Mouse (Mus musculus) midbrain, embryonic 10.5 days (tissue): ENCODE measurements around the gene Tmc5. TPM values are rescaled to one million over a fixed set of nuclear protein-coding genes. Genes with fewer than 3 reads are reported as not detected.

ENCODE experiments used
- DNase-seq: peaks from one replicate; pipeline ENCODE4 v3.0.0-alpha.2; 2017; ENCODE audit warnings: low spot score
- H3K27ac ChIP-seq: fragments of 300-500 bp; sonication (generic); replicated peaks from 2 replicates; pipeline ENCODE4 v1.5.1; 2016; ENCODE audit warnings: mild to moderate bottlenecking
- H3K27me3 ChIP-seq: fragments of 300-500 bp; sonication (generic); 2 replicates; pipeline ENCODE4 v1.6.1; 2016; ENCODE audit warnings: low read depth, mild to moderate bottlenecking; ENCODE audit not compliant: poor library complexity, severe bottlenecking
- H3K36me3 ChIP-seq: fragments of 300-500 bp; sonication (generic); 2 replicates; pipeline ENCODE4 v1.6.1; 2016; ENCODE audit warnings: mild to moderate bottlenecking, moderate library complexity
- H3K4me1 ChIP-seq: fragments of 300-500 bp; sonication (generic); 2 replicates; pipeline ENCODE4 v1.6.1; 2016
- H3K4me3 ChIP-seq: fragments of 300-500 bp; sonication (generic); 2 replicates; pipeline ENCODE4 v1.5.1; 2016; ENCODE audit warnings: mild to moderate bottlenecking, moderate library complexity
- H3K9me3 ChIP-seq: fragments of 300-500 bp; sonication (generic); replicated peaks from 2 replicates; pipeline ENCODE4 v1.6.1; 2016; ENCODE audit warnings: mild to moderate bottlenecking
- WGBS: fragments of 180-500 bp; shearing (Covaris S2); methylation state at CpG from one replicate; pipeline ENCODE4 v1.1.7; 2016; 5-methylcytosine and 5-hydroxymethylcytosine counted together
- polyA plus RNA-seq: library from polyadenylated mRNA; unstranded; fragments of >200 nt; fragmentation: Nextera tagmentation; extraction: Ambion mirVana; gene quantifications from 2 replicates; pipeline ENCODE4 v1.2.1, GENCODE M21; 2016

Tmc5 gene
- polyA plus RNA-seq, 1 experiment from 2014 or later = 0.19 TPM

DNA sequence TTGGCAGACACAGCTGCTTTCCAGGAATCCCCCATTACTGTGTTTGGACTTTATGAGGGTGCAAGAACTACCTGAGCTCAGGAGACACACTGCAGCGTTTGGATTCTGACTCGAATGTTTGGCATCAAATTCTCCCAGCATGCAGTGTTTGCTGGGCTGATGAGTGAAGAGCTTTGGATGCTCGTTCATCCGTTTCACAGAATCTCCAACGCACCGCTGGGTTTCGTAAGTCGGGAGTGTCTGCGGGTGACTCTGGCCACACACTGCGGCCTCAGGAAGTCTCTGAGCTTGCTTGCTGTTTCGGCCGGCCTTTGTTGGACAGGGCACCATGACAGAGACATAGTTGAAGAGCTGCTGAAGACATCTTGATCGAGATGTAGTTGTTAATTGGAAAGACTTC lies 17.0 kb downstream of the Tmc5 start:
- H3K36me3 ChIP-seq = no peaks in the 10 kb centered on the region
- no peak overlapping the region for H3K4me3 ChIP-seq
- no peaks in the 10 kb centered on the region for H3K27me3 ChIP-seq
- H3K9me3 ChIP-seq = no peaks in the 10 kb centered on the region
- H3K4me1 ChIP-seq = peaks cover 8% of the 10 kb centered on the region
- peak; percentile 21 for DNase-seq
- no peak overlapping the region for H3K27ac ChIP-seq
- WGBS = 45% methylated on average over 13 of the region's 13 CpGs

DNA sequence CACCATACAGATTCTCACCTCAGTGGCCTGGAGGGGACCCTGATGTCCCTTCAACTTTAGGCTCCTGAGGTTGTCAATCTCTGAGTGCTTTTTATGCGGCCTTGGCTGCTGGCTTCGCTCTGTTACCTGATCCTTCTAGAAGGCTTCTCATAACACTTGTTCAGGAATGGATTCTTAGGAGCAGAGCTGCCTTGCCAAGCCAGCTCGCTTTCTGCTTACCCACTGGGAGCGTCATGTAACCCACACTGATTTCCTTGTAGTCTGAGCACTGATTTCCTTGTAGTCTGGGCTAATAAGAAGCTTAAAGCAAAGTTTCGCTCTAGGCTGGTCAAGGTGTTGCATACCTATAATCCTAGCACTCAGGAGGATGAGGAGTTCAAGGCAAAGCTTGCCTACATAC lies 21.0 kb downstream of the Tmc5 start:
- Histone ChIP-seq H3K27ac (no peak overlapping the region), H3K4me3 (no peak overlapping the region), H3K4me1 (peaks cover 8% of the 10 kb centered on the region; the same call in 1 of the 2 replicates), H3K36me3 (no peaks in the 10 kb centered on the region), H3K27me3 (no peaks in the 10 kb centered on the region), H3K9me3 (no peaks in the 10 kb centered on the region)
- no peak for DNase-seq
- 91% methylated on average over 5 of the region's 5 CpGs for WGBS

DNA sequence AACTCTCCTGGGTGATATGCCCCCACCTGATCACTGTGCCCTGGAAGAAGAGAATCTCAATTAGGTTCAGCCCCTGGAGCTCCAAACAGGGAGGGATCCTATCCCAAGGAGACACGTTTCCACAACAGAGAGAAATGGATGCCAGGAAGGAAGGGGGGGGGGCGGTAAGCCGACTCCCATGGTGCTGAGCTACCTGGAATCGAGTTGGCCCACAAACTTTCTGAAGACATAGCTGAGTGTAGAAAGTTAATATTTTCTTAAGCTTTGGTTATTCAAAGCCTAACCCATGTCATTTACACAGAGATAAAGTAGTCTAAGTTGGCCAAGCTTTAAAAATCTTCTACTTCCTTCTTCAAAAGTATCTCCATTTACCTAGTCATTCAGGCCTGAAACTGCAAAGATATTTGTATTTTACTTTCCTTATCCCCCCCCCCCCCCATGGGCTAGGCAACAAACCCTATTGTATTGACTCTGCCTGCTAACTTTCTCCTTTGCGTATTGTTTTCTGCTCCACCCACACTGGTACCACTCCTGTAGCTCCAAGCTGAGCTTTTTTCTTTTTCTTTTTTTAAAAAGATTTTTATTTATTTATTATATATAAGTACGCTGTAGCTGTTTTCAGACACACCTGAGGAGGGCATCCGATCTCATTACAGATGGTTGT lies 23.3 kb downstream of the Tmc5 start:
- Histone ChIP-seq H3K9me3 (no peaks in the 10 kb centered on the region), H3K36me3 (no peaks in the 10 kb centered on the region), H3K27ac (no peak overlapping the region), H3K4me3 (no peak overlapping the region), H3K27me3 (no peaks in the 10 kb centered on the region), H3K4me1 (no peaks in the 10 kb centered on the region)
- no peak for DNase-seq
- 85% methylated on average over 7 of the region's 7 CpGs for whole genome bisulfite sequencing

DNA sequence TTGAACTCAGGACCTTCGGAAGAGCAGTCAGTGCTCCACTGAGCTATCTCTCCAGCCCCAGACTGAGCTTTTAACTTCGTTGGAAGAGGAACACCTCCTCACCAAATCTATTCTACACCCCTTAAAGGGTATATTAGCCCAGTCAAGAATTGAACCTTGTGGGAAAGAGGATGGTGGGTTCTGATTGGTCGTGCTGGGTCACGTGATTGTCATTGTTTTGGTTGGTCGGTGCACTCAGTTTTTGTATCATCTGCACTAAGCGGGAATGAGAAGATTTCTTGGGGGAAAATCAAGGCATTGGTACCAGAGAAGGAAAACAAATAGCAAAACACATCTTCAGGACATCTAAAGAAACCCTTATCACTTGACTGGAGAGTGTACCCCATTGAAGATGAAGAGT lies 24.0 kb downstream of the Tmc5 start:
- no peak overlapping the region for H3K4me3 ChIP-seq
- DNase-seq = no peak
- H3K27me3 ChIP-seq = no peaks in the 10 kb centered on the region
- no peaks in the 10 kb centered on the region for H3K4me1 ChIP-seq
- no peaks in the 10 kb centered on the region for H3K9me3 ChIP-seq
- 79% methylated on average over 6 of the region's 6 CpGs for WGBS
- H3K36me3 ChIP-seq = no peaks in the 10 kb centered on the region
- no peak overlapping the region for H3K27ac ChIP-seq

DNA sequence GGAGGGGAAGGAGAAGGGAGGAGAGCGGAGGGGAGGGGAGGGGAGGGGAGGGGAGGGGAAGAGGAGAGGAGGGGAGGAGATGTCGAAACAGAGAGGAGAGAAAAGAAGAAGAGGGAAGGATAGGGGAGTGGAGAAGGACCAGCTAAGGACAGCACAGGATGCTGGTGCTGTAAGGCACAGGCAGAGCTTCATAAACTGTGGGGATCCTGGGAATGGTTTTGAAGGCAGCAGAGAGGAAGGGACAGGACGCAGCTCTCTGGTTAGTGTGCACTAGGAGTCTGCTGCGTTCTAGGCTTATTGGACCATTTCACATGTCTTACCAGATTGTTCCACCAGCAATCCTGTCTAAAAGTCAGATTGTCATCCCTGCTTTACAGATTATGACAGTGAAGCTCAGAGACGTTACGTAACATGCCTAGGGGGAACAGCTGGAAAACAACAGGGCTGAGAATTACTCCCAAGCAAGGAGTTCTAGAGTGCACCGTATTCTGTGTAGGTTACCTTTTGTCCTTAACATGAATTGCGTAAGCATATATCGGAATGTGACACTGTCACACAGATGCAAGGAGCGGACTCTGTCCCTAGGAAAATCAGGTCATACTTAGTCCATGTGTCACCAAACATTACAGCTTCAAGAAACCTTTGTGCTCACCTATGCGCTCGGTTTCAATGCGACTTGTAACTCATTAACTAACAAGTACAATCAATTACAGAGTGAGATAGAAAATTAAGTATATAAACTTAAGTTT lies 30.6 kb downstream of the Tmc5 start:
- WGBS = 83% methylated on average over 12 of the region's 13 CpGs
- Histone ChIP-seq H3K27me3 (no peaks in the 10 kb centered on the region), H3K36me3 (no peaks in the 10 kb centered on the region), H3K4me1 (no peaks in the 10 kb centered on the region), H3K9me3 (no peaks in the 10 kb centered on the region), H3K4me3 (no peak overlapping the region), H3K27ac (no peak overlapping the region)
- DNase-seq = no peak

DNA sequence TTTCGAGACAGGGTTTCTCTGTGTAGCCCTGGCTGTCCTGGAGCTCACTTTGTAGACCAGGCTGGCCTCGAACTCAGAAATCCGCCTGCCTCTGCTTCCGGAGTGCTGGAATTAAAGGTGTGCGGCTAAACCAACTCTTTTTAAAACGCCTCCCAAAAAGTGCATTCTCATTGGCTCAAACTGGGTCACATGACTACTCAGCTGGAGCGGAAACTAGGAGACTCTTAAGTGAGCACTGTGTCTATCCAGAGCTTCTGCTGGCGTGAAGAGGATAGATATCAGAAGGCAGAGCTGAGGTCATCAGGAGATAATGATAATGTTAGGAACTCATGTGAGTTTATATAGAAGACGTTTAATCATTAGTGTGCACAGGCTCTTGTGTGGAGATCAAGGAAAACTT lies 36.0 kb downstream of the Tmc5 start:
- H3K27ac ChIP-seq = no peak overlapping the region
- H3K27me3 ChIP-seq = no peaks in the 10 kb centered on the region
- H3K4me1 ChIP-seq = no peaks in the 10 kb centered on the region
- no peak overlapping the region for H3K4me3 ChIP-seq
- no peaks in the 10 kb centered on the region for H3K36me3 ChIP-seq
- 86% methylated on average over 9 of the region's 9 CpGs for WGBS
- no peak for DNase-seq
- no peaks in the 10 kb centered on the region for H3K9me3 ChIP-seq

DNA sequence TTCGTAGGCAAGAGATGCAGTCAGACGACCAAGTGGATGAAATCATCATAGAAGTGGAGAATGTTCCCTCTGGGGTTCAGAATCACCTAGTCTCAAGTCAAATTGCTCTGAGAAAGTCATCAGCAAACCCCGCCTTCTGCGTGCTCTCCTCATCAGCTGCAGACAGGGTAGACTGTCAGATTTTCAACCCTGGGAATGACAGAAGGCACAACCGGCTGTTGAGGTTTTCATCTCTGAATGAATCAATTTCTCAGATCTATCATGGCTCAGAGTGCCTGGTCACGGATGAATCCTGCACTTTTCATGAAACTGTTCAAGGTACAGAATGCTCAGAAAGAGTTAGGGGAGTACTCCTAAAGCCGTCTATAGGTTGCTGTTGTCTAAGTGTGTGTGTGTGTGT lies 36.9 kb downstream of the Tmc5 start:
- no peak overlapping the region for H3K27ac ChIP-seq
- no peaks in the 10 kb centered on the region for H3K27me3 ChIP-seq
- WGBS = 90% methylated on average over 7 of the region's 7 CpGs
- H3K4me3 ChIP-seq = no peak overlapping the region
- no peaks in the 10 kb centered on the region for H3K4me1 ChIP-seq
- no peak for DNase-seq
- H3K9me3 ChIP-seq = no peaks in the 10 kb centered on the region
- no peaks in the 10 kb centered on the region for H3K36me3 ChIP-seq

DNA sequence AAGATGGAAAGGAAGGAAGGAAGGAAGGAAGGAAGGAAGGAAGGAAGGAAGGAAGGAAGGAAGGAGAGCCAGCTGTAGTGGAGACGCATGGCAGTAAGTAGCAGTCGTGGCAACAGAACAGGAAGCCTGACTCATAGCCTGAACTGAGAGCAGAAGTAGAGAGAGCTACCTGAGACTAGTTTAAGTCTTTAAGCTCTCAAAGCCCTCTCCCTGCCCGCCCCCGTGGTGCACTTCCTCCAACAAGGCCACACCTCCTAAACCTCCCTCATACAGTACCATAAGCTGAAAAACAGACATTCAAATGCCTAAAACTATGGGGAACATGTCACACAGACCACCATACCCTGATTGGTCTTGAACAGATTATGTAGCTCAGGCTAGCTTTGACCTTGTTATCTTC lies 40.4 kb downstream of the Tmc5 start:
- Histone ChIP-seq H3K4me3 (no peak overlapping the region), H3K27ac (no peak overlapping the region), H3K36me3 (no peaks in the 10 kb centered on the region), H3K9me3 (no peaks in the 10 kb centered on the region; the same call in 1 of the 2 replicates), H3K4me1 (0 out of 2 replicates have a peak, but pooled peaks cover 3% of the 10 kb centered on the region), H3K27me3 (no peaks in the 10 kb centered on the region)
- 78% methylated on average over 4 of the region's 4 CpGs for WGBS
- DNase-seq = no peak

DNA sequence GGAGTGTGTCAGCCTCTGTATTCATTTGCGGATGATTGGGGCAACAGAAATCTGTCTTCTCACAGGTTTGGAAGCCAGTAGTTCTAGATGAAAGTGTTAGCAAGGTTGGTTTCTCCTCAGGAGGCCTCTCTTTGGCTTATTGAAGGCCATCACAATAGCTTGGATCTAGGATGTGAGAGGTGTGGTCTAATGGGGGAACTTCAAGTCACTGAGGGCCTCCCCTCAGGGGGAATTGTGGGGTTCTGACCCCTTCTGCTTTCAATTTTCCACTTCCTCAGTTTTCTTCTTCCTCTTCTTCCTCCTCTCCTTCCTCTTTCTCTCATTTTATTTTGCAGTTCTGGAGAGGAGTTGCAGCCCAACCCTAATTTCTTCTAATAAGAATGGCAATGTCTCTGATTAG lies 49.1 kb downstream of the Tmc5 start:
- Histone ChIP-seq H3K36me3 (no peaks in the 10 kb centered on the region), H3K27me3 (no peaks in the 10 kb centered on the region), H3K9me3 (no peaks in the 10 kb centered on the region; the same call in 1 of the 2 replicates), H3K27ac (no peak overlapping the region), H3K4me3 (no peak overlapping the region), H3K4me1 (0 out of 2 replicates have a peak, but pooled peaks cover 6% of the 10 kb centered on the region)
- WGBS = 81% methylated on average over 1 of the region's 1 CpGs
- no peak for DNase-seq

DNA sequence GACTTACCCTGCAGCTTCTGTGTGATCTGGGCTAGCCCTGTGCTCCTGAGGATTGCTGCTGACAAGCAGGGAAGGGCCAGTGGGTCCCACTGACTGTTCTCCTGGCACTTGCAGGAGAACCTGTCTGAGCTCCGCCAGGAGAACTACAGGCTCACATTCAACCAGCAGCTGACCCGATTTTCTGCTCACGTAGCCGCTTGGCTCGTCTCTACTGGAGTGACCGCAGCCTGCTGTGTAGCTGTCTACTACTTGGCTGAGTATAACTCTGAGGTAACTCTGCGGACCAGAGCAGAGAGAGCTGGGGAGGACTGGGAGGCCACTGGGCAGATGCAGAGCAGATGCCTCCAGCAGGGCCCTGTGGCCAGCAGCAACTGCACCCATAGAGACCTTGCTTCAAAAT lies 52.2 kb downstream of the Tmc5 start:
- Histone ChIP-seq H3K36me3 (no peaks in the 10 kb centered on the region), H3K4me1 (0 out of 2 replicates have a peak, but pooled peaks cover 6% of the 10 kb centered on the region), H3K27me3 (no peaks in the 10 kb centered on the region), H3K4me3 (no peak overlapping the region), H3K9me3 (no peaks in the 10 kb centered on the region), H3K27ac (no peak overlapping the region; the same call in 1 of the 2 replicates)
- 82% methylated on average over 7 of the region's 7 CpGs for WGBS
- DNase-seq = no peak

DNA sequence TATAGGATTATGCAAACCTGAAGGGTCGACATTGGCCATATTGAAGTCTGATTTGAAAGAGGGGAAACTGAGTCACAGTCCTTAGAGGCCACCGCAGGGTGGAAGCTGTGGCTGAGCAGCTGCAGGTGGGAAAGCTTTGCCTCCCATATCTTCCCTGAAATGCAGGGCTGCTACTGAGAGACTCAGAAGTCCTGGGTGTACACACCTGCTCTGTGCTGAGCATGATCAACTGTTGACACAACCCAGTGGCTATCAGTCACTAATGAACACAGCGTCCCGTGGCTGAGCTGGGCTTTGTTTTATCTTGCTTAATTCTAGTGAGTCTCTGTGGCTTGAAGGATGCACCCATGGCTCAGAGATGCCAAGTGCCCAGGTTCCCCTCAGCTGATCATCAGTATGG lies 53.0 kb downstream of the Tmc5 start:
- 85% methylated on average over 4 of the region's 4 CpGs for WGBS
- Histone ChIP-seq H3K4me1 (0 out of 2 replicates have a peak, but pooled peaks cover 6% of the 10 kb centered on the region), H3K4me3 (no peak overlapping the region), H3K27me3 (no peaks in the 10 kb centered on the region), H3K9me3 (no peaks in the 10 kb centered on the region), H3K27ac (no peak overlapping the region), H3K36me3 (no peaks in the 10 kb centered on the region)
- no peak for DNase-seq

DNA sequence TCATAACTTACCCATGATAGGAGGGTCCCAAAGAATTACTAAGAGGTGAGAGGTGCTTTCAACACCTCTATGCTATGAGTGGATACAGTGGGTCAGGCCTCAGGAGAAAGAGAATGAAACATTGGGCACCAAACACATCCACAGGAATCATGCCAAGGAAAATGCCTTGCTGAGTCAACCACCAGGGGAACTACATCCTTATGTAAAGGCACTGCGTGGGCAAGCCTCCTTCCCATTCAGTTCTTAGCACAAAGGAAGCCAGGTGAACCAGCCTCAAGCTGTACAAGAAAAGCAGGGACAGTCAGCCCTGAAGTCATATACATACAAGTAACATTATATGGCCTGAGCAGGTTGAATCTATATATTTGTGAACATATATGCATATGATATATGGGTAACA lies 53.8 kb downstream of the Tmc5 start:
- H3K4me1 ChIP-seq = 0 out of 2 replicates have a peak, but pooled peaks cover 6% of the 10 kb centered on the region
- no peak overlapping the region for H3K4me3 ChIP-seq
- no peak overlapping the region for H3K27ac ChIP-seq
- no peak for DNase-seq
- H3K27me3 ChIP-seq = no peaks in the 10 kb centered on the region
- H3K9me3 ChIP-seq = no peaks in the 10 kb centered on the region
- WGBS = 78% methylated on average over 1 of the region's 1 CpGs
- no peaks in the 10 kb centered on the region for H3K36me3 ChIP-seq

DNA sequence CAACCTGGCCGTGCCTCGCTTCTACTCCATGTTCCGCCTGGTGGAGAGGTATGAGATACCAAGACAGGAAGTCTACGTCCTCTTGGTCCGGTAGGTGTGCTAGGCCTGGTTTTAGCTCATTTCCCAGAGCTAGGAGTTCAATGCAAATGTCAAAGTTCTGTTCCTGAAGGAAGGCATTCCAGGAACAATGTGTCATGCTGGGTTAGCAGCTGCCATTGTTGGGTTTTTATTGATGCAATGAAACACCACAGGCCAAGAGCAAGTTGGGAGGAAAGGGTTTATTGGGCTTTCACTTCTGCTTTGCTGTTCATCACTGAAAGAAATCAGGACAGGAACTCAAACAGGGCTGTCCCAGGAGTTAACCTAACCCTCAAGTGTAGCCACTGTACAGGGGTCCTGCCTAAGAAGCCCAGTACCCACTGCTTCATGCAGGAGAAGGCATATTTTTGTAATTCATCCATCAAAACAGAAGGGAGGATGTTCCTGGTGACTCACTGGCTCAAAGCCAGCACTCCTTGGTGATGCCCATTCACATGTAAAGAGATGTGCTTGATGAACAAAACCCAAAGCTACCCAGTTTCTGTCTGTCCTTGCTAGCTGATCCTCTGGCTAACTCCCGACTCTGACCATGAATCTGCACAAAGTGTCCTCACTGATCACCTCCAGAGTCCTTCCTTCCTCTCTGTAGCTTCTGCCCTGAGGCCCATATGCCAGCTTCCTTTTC lies 55.6 kb downstream of the Tmc5 start:
- WGBS = 86% methylated on average over 6 of the region's 6 CpGs
- no peak overlapping the region for H3K27ac ChIP-seq
- H3K36me3 ChIP-seq = no peaks in the 10 kb centered on the region
- peaks cover 12% of the 10 kb centered on the region for H3K4me1 ChIP-seq
- no peaks in the 10 kb centered on the region for H3K9me3 ChIP-seq
- no peak overlapping the region for H3K4me3 ChIP-seq
- DNase-seq = no peak
- H3K27me3 ChIP-seq = no peaks in the 10 kb centered on the region
